Mouse (Mus musculus): ENCODE measurements at regions not wholly inside any gene's neighbourhood (a gene's known extent, or its start where the extent isn't known, plus 50 kb on each side); places are given as distances from the start of the nearest gene placed in this dataset.

DNA sequence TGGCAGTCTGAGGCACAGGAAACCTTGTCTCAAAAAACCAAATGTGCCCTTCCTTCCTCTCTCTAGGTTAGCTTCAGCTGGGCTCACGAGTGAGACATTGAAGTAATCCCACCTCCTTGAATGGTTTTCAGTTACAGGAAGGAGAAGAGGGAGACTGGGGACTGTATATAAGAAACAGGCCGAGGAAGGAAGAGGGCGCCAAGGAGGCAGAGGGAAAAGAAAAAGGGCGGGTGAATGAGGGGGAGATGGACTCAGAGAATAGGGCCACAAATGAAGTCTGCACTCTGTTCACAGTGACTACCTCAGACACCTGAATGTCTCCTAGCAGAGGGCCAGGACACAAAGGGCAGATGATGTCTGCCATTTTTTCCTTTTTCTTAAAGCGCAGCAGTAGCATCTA lies 171.9 kb downstream of the Sox4 start:
- TF ChIP-seq CTCF (IDR thresholded peaks at IDR 0.05; ENCODE audit: low read depth): no peak
- TF ChIP-seq EP300 (IDR thresholded peaks at IDR 0.05; ENCODE audit: low read depth): no peak
